Mouse (Mus musculus) neural tube, embryonic 12.5 days (tissue): ENCODE measurements around the gene Otp. TPM values are rescaled to one million over a fixed set of nuclear protein-coding genes. Genes with fewer than 3 reads are reported as not detected.

Source experiments
- ATAC-seq: fragments of 200-750 bp; cut with Nextera tagmentation; 2 replicates; pipeline ENCODE4 v1.8.0; 2017; ENCODE audit warnings: low read depth, mild to moderate bottlenecking, moderate TSS enrichment, moderate library complexity; ENCODE audit not compliant: low FRiP score
- H3K27ac ChIP-seq: fragments of 300-500 bp; sonication (generic); 2 replicates; pipeline ENCODE4 v1.5.1; 2016
- H3K27me3 ChIP-seq: fragments of 300-500 bp; sonication (generic); replicated peaks from 2 replicates; pipeline ENCODE4 v1.6.1; 2016; ENCODE audit warnings: mild to moderate bottlenecking
- H3K36me3 ChIP-seq: fragments of 300-500 bp; sonication (generic); 2 replicates; pipeline ENCODE4 v1.6.1; 2016; ENCODE audit warnings: mild to moderate bottlenecking
- H3K4me1 ChIP-seq: fragments of 300-500 bp; sonication (generic); 2 replicates; pipeline ENCODE4 v1.6.1; 2016
- H3K4me2 ChIP-seq: fragments of 300-500 bp; sonication (generic); replicated peaks from 2 replicates; pipeline ENCODE4 v1.6.1; 2016; ENCODE audit warnings: mild to moderate bottlenecking
- H3K4me3 ChIP-seq: fragments of 300-500 bp; sonication (generic); 2 replicates; pipeline ENCODE4 v1.5.1; 2016
- H3K9ac ChIP-seq: fragments of 300-500 bp; sonication (generic); 2 replicates; pipeline ENCODE4 v1.6.1; 2016; ENCODE audit warnings: mild to moderate bottlenecking
- H3K9me3 ChIP-seq: fragments of 300-500 bp; sonication (generic); 2 replicates; pipeline ENCODE4 v1.6.1; 2016; ENCODE audit warnings: mild to moderate bottlenecking
- WGBS: fragments of 180-500 bp; shearing (Covaris S2); methylation state at CpG from one replicate; pipeline ENCODE4 v1.1.7; 2016; 5-methylcytosine and 5-hydroxymethylcytosine counted together
- polyA plus RNA-seq: library from polyadenylated mRNA; unstranded; fragments of >200 nt; fragmentation: Nextera tagmentation; extraction: Ambion mirVana; gene quantifications from 2 replicates; pipeline ENCODE4 v1.2.1, GENCODE M21; 2016

Gene Otp
- polyA plus RNA-seq, 1 experiment from 2014 or later, result 10.9 TPM

- WGBS, result 1% methylated on average over 81 of the region's 81 CpGs
- H3K27me3 ChIP-seq, result peaks cover 87% of the 10 kb centered on the region
- no peaks in the 10 kb centered on the region for H3K36me3 ChIP-seq
- H3K4me2 ChIP-seq, result peak overlapping the region; percentile 47
- ATAC-seq, result 0 out of 2 replicates have a peak, but pooled peaks have one; percentile 33
- H3K9ac ChIP-seq, result no peak overlapping the region
- peaks cover 23% of the 10 kb centered on the region for H3K4me1 ChIP-seq
- no peaks in the 10 kb centered on the region for H3K9me3 ChIP-seq
- no peak overlapping the region; the same call in 1 of the 2 replicates for H3K27ac ChIP-seq
- H3K4me3 ChIP-seq, result peak overlapping the region; percentile 23
Observed at GRCm38 (mm10) chr13:94885291-94886235, 10.2 kb downstream of the Otp start.

- Histone ChIP-seq H3K27ac (no peak overlapping the region), H3K36me3 (no peaks in the 10 kb centered on the region), H3K9ac (no peak overlapping the region), H3K4me1 (0 out of 2 replicates have a peak, but pooled peaks cover 3% of the 10 kb centered on the region), H3K9me3 (no peaks in the 10 kb centered on the region), H3K4me2 (no peak overlapping the region), H3K4me3 (no peak overlapping the region), H3K27me3 (no peaks in the 10 kb centered on the region; the same call in 1 of the 2 replicates)
- 92% methylated on average over 10 of the region's 10 CpGs for WGBS
- no peak for ATAC-seq
Observed at GRCm38 (mm10) chr13:94907841-94908240, 32.4 kb downstream of the Otp start.

- H3K9me3 ChIP-seq, result no peaks in the 10 kb centered on the region
- H3K4me1 ChIP-seq, result 0 out of 2 replicates have a peak, but pooled peaks cover 6% of the 10 kb centered on the region
- H3K9ac ChIP-seq, result no peak overlapping the region
- 6% methylated on average over 11 of the region's 11 CpGs for WGBS
- no peaks in the 10 kb centered on the region; the same call in 1 of the 2 replicates for H3K27me3 ChIP-seq
- H3K4me3 ChIP-seq, result no peak overlapping the region
- no peaks in the 10 kb centered on the region for H3K36me3 ChIP-seq
- H3K4me2 ChIP-seq, result peak overlapping the region; percentile 47
- no peak overlapping the region for H3K27ac ChIP-seq
- ATAC-seq, result 0 out of 2 replicates have a peak, but pooled peaks have one; percentile 25
Observed at GRCm38 (mm10) chr13:94912961-94913360, 37.6 kb downstream of the Otp start.

GRCm38 (mm10) chr13:94915654-94916053 lies 40.3 kb downstream of the Otp start:
- Histone ChIP-seq H3K27ac (no peak overlapping the region), H3K4me1 (0 out of 2 replicates have a peak, but pooled peaks cover 6% of the 10 kb centered on the region), H3K4me3 (no peak overlapping the region), H3K4me2 (no peak overlapping the region), H3K36me3 (no peaks in the 10 kb centered on the region), H3K9ac (no peak overlapping the region), H3K9me3 (no peaks in the 10 kb centered on the region), H3K27me3 (no peaks in the 10 kb centered on the region)
- WGBS, result 80% methylated on average over 5 of the region's 5 CpGs
- no peak for ATAC-seq

- H3K27me3 ChIP-seq, result 0 out of 2 replicates have a peak, but pooled peaks cover 3% of the 10 kb centered on the region
- H3K27ac ChIP-seq, result no peak overlapping the region
- H3K9ac ChIP-seq, result no peak overlapping the region
- H3K4me1 ChIP-seq, result no peaks in the 10 kb centered on the region
- no peak overlapping the region for H3K4me2 ChIP-seq
- no peak overlapping the region for H3K4me3 ChIP-seq
- no peak for ATAC-seq
- no peaks in the 10 kb centered on the region for H3K9me3 ChIP-seq
- 78% methylated on average over 3 of the region's 3 CpGs for WGBS
- H3K36me3 ChIP-seq, result no peaks in the 10 kb centered on the region
Observed at GRCm38 (mm10) chr13:94928086-94928485, 52.7 kb downstream of the Otp start.

Other genes with a start within 250 kb of the Otp start
- 214 and 227 TPM in 2 replicates for gene Tbca, start 86.7 kb upstream of the Otp start, polyA plus RNA-seq
- 23.6 and 24.5 TPM in 2 replicates for gene Wdr41, start 100.7 kb downstream of the Otp start, polyA plus RNA-seq